Mouse (Mus musculus): ENCODE measurements around the gene Grxcr1. TPM values are rescaled to one million over a fixed set of nuclear protein-coding genes. Genes with fewer than 3 reads are reported as not detected.

Grxcr1 gene
- polyA plus RNA-seq, 1 experiment = not detected

GRCm38 (mm10) chr5:68012618-68013017, 19.0 kb upstream of the Grxcr1 start:
- no peak overlapping the region for H3K4me3 ChIP-seq (ENCODE audit: control insufficient read depth, low read depth, low read length)
- H3K36me3 ChIP-seq (ENCODE audit: control insufficient read depth, insufficient read depth, low read length) = no peaks in the 10 kb centered on the region
- H3K27ac ChIP-seq (ENCODE audit: control insufficient read depth, insufficient read depth, low read depth, low read length) = no peak overlapping the region
- H3K4me1 ChIP-seq (ENCODE audit: control insufficient read depth, insufficient read depth, low read length) = no peaks in the 10 kb centered on the region
- peak; percentile 80; the same call in 1 of the 2 replicates for TF ChIP-seq CTCF (IDR thresholded peaks at IDR 0.05; ENCODE audit: control insufficient read depth, insufficient read depth, insufficient replicate concordance, low read depth, low read length)
- TF ChIP-seq POLR2A (IDR thresholded peaks at IDR 0.05; ENCODE audit: control insufficient read depth, low read depth, low read length) = no peak
- H3K27me3 ChIP-seq (ENCODE audit: control insufficient read depth, insufficient read depth, low read length) = no peaks in the 10 kb centered on the region

DNA sequence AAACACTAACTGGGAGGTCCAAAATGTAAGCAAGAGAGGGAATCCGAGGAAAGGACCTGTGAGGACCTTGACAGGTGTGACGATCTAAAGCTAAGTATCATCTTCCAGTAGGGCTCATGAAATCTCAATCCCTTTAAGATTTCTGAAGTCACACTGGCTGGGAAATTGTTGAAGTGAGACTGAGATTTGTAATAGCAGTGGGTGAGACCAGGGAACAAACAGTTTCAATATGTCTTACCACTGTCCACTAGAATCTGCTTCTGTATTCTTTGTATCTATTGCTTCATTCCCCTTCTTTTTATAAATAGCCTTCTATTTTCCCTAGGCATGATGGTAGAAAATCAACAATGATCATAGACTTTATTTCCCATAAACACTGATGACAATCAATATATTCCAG, 10.8 kb upstream of the Grxcr1 start:
- Histone ChIP-seq H3K27me3 (ENCODE audit: control insufficient read depth, insufficient read depth, low read length) (no peaks in the 10 kb centered on the region), H3K4me1 (ENCODE audit: control insufficient read depth, insufficient read depth, low read length) (no peaks in the 10 kb centered on the region), H3K27ac (ENCODE audit: control insufficient read depth, insufficient read depth, low read depth, low read length) (no peak overlapping the region), H3K4me3 (ENCODE audit: control insufficient read depth, low read depth, low read length) (no peak overlapping the region), H3K36me3 (ENCODE audit: control insufficient read depth, insufficient read depth, low read length) (no peaks in the 10 kb centered on the region)
- TF ChIP-seq CTCF (IDR thresholded peaks at IDR 0.05; ENCODE audit: control insufficient read depth, insufficient read depth, insufficient replicate concordance, low read depth, low read length) (no peak), POLR2A (IDR thresholded peaks at IDR 0.05; ENCODE audit: control insufficient read depth, low read depth, low read length) (no peak)

DNA sequence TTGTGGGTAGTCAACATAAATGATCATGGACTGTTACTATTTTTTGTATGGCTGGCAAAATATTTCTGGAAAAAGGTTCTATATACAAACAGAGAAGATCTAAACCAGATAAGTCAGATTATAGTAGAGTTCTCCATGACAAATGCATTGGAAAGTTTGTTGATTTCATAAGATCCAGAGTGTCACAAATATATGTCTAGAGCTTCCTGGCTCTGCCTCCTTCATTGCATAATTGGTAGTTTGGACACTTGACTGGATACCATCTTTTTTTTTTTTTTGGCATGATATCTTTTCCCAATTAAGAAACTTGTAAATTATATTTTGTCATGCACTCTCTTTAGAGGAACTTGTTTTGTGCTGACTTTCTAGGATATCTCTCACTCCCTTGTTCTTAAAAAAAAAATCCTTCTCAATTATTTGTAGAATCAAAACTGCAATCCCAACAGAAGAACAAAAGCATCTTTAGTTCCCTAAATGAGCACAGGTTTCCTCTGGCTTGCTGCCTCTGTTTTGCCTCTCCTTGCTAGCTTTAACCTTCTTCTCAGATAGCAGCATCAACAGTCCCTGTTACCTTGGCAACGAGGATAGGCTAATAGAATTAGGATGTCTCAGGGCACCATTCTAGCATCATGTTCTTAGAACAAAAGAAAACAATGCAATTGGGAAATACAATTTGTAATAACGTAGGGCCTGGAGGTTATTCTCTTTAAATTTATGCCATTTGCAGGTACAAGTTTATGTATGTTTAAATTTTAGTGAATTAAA, 4.8 kb upstream of the Grxcr1 start:
- Histone ChIP-seq H3K4me1 (ENCODE audit: control insufficient read depth, insufficient read depth, low read length) (no peaks in the 10 kb centered on the region), H3K36me3 (ENCODE audit: control insufficient read depth, insufficient read depth, low read length) (no peaks in the 10 kb centered on the region), H3K4me3 (ENCODE audit: control insufficient read depth, low read depth, low read length) (no peak overlapping the region), H3K27me3 (ENCODE audit: control insufficient read depth, insufficient read depth, low read length) (no peaks in the 10 kb centered on the region), H3K27ac (ENCODE audit: control insufficient read depth, insufficient read depth, low read depth, low read length) (no peak overlapping the region)
- no peak for TF ChIP-seq CTCF (IDR thresholded peaks at IDR 0.05; ENCODE audit: control insufficient read depth, insufficient read depth, insufficient replicate concordance, low read depth, low read length)
- no peak for TF ChIP-seq POLR2A (IDR thresholded peaks at IDR 0.05; ENCODE audit: control insufficient read depth, low read depth, low read length)

DNA sequence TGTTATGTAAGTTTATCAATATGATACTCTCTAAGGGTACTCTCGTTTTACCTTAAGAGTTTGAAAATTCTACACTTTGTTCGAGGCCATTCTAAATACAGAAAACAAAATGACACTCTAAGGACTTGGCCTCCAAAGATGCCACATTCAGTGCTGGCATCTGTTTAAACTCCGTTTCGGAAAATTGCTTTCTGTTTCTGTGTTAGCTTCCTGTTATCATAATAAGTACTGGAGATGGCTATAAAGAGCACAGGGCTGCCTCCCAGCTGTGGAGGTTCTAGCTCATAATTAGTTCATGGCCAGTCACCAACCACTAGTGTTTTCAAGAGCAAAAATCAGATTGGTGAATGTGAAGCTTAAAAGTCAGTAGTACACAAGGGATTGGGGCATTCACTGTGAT, 4.2 kb upstream of the Grxcr1 start:
- Histone ChIP-seq H3K27ac (ENCODE audit: control insufficient read depth, insufficient read depth, low read depth, low read length) (no peak overlapping the region), H3K4me1 (ENCODE audit: control insufficient read depth, insufficient read depth, low read length) (no peaks in the 10 kb centered on the region), H3K36me3 (ENCODE audit: control insufficient read depth, insufficient read depth, low read length) (no peaks in the 10 kb centered on the region), H3K4me3 (ENCODE audit: control insufficient read depth, low read depth, low read length) (no peak overlapping the region), H3K27me3 (ENCODE audit: control insufficient read depth, insufficient read depth, low read length) (no peaks in the 10 kb centered on the region)
- no peak for TF ChIP-seq CTCF (IDR thresholded peaks at IDR 0.05; ENCODE audit: control insufficient read depth, insufficient read depth, insufficient replicate concordance, low read depth, low read length)
- no peak for TF ChIP-seq POLR2A (IDR thresholded peaks at IDR 0.05; ENCODE audit: control insufficient read depth, low read depth, low read length)

- Histone ChIP-seq H3K4me1 (ENCODE audit: control insufficient read depth, insufficient read depth, low read length) (no peaks in the 10 kb centered on the region), H3K36me3 (ENCODE audit: control insufficient read depth, insufficient read depth, low read length) (no peaks in the 10 kb centered on the region), H3K27ac (ENCODE audit: control insufficient read depth, insufficient read depth, low read depth, low read length) (no peak overlapping the region), H3K4me3 (ENCODE audit: control insufficient read depth, low read depth, low read length) (no peak overlapping the region), H3K27me3 (ENCODE audit: control insufficient read depth, insufficient read depth, low read length) (no peaks in the 10 kb centered on the region)
- no peak for TF ChIP-seq POLR2A (IDR thresholded peaks at IDR 0.05; ENCODE audit: control insufficient read depth, low read depth, low read length)
- TF ChIP-seq CTCF (IDR thresholded peaks at IDR 0.05; ENCODE audit: control insufficient read depth, insufficient read depth, insufficient replicate concordance, low read depth, low read length) = no peak
Measured at GRCm38 (mm10) chr5:68033345-68033744, 1.7 kb downstream of the Grxcr1 start.

DNA sequence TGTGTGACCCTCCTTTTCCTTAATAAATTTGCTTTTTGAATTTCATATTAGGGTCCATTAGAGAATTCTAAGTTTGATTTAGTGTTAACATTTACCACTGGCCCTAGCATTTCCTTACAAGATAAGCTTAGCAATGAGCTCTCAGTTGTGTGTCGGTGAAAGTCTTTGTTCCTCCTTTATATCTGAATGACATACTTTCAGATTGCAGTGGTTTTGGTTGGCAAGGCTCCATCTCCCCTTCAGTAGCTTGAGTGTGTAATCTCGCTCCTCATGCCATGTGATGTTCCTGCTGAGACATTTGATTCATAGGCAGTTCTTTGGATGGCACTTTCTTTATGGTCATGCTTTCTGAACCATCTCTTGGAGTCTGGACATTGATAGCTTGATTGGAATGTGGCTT, 7.4 kb downstream of the Grxcr1 start:
- H3K4me1 ChIP-seq (ENCODE audit: control insufficient read depth, insufficient read depth, low read length) = no peaks in the 10 kb centered on the region
- no peak for TF ChIP-seq POLR2A (IDR thresholded peaks at IDR 0.05; ENCODE audit: control insufficient read depth, low read depth, low read length)
- TF ChIP-seq CTCF (IDR thresholded peaks at IDR 0.05; ENCODE audit: control insufficient read depth, insufficient read depth, insufficient replicate concordance, low read depth, low read length) = no peak
- H3K27ac ChIP-seq (ENCODE audit: control insufficient read depth, insufficient read depth, low read depth, low read length) = no peak overlapping the region
- no peaks in the 10 kb centered on the region for H3K27me3 ChIP-seq (ENCODE audit: control insufficient read depth, insufficient read depth, low read length)
- H3K36me3 ChIP-seq (ENCODE audit: control insufficient read depth, insufficient read depth, low read length) = no peaks in the 10 kb centered on the region
- no peak overlapping the region for H3K4me3 ChIP-seq (ENCODE audit: control insufficient read depth, low read depth, low read length)

DNA sequence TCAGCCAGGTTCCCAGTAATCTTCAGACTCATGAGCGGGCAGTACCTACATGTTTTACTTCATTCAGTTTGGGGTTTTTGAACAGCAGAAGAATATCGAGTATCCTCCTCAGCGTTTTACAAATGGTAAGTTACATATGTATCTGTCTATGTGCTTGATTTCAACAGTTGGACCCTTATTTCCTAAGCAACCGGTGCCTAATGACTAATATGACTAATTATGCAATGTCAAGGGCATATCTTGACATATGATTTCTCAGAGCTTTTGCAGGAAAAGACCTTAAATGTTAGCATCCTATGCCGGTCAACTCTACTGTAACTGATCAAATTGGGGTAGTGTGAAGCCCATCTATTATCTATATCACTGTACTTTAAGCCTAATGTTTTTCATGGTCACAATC, 11.7 kb downstream of the Grxcr1 start:
- Histone ChIP-seq H3K27me3 (ENCODE audit: control insufficient read depth, insufficient read depth, low read length) (no peaks in the 10 kb centered on the region), H3K4me1 (ENCODE audit: control insufficient read depth, insufficient read depth, low read length) (no peaks in the 10 kb centered on the region), H3K4me3 (ENCODE audit: control insufficient read depth, low read depth, low read length) (no peak overlapping the region), H3K27ac (ENCODE audit: control insufficient read depth, insufficient read depth, low read depth, low read length) (no peak overlapping the region), H3K36me3 (ENCODE audit: control insufficient read depth, insufficient read depth, low read length) (no peaks in the 10 kb centered on the region)
- TF ChIP-seq POLR2A (IDR thresholded peaks at IDR 0.05; ENCODE audit: control insufficient read depth, low read depth, low read length) (no peak), CTCF (IDR thresholded peaks at IDR 0.05; ENCODE audit: control insufficient read depth, insufficient read depth, insufficient replicate concordance, low read depth, low read length) (no peak)

Data from testis, adult 2 months (tissue).